Mouse (Mus musculus) right cerebral cortex, postnatal 36 days (tissue): ENCODE measurements around the gene Gm10318.

Experiments
- DNase-seq, 2 experiments: peaks; one replicate each; pipeline ENCODE4 v3.0.0; 2022; ENCODE audit warnings: low spot score in 2 of 2, mixed read lengths in 1 of 2

Gene Gm10318

GRCm38 (mm10) chr10:77852559-77852958 is at the start of gene Gm10318:
TSS of gene Gm10318 (plus strand) at chr10:77852859.
- no peak for DNase-seq

GRCm38 (mm10) chr10:77804095-77804494 is 48.6 kb upstream of the Gm10318 start:
- no peak for DNase-seq

GRCm38 (mm10) chr10:77811743-77812142 is 40.9 kb upstream of the Gm10318 start, which contains the start of gene Gm9507:
TSS of gene Gm9507 (minus strand) at chr10:77811843.
- DNase-seq = no peak

GRCm38 (mm10) chr10:77814382-77814781 is 38.3 kb upstream of the Gm10318 start, which contains the start of gene Gm2696:
TSS of gene Gm2696 (plus strand) at chr10:77814682.
- no peak for DNase-seq

GRCm38 (mm10) chr10:77815514-77815913 is 37.1 kb upstream of the Gm10318 start:
- no peak for DNase-seq

GRCm38 (mm10) chr10:77818523-77818922 is 34.1 kb upstream of the Gm10318 start:
- no peak for DNase-seq

- no peak for DNase-seq
Measured at GRCm38 (mm10) chr10:77819203-77819602, 33.5 kb upstream of the Gm10318 start.

GRCm38 (mm10) chr10:77826951-77827350 is 25.7 kb upstream of the Gm10318 start, which contains the start of gene Krtap10-4:
TSS of gene Krtap10-4 (minus strand) at chr10:77827095.
- DNase-seq = no peak

GRCm38 (mm10) chr10:77835647-77836046 is 17.0 kb upstream of the Gm10318 start, which contains the start of gene Krtap10-10:
TSS of gene Krtap10-10 (plus strand) at chr10:77835947.
- peak; percentile 9 to 13 for DNase-seq

- no peak for DNase-seq
Measured at GRCm38 (mm10) chr10:77839006-77839405, 13.7 kb upstream of the Gm10318 start.

GRCm38 (mm10) chr10:77846503-77846902 is 6.2 kb upstream of the Gm10318 start, which contains the start of gene Gm36176:
TSS of gene Gm36176 (plus strand) at chr10:77846803.
- no peak for DNase-seq

GRCm38 (mm10) chr10:77846961-77847360 is 5.7 kb upstream of the Gm10318 start:
- no peak for DNase-seq

- no peak for DNase-seq
Measured at GRCm38 (mm10) chr10:77847538-77847937, 5.1 kb upstream of the Gm10318 start.

- no peak for DNase-seq
Measured at GRCm38 (mm10) chr10:77861675-77862074, 9.0 kb downstream of the Gm10318 start, which contains the start of gene Gm3285. TSS of gene Gm3285 (plus strand) at chr10:77861975.

GRCm38 (mm10) chr10:77864067-77864761 is 11.6 kb downstream of the Gm10318 start:
- no peak for DNase-seq

GRCm38 (mm10) chr10:77864762-77865143 is 12.1 kb downstream of the Gm10318 start:
- no peak for DNase-seq

GRCm38 (mm10) chr10:77867546-77867945 is 14.9 kb downstream of the Gm10318 start:
- DNase-seq = no peak

GRCm38 (mm10) chr10:77869651-77870050 is 17.0 kb downstream of the Gm10318 start:
- no peak for DNase-seq

- no peak for DNase-seq
Measured at GRCm38 (mm10) chr10:77878985-77879384, 26.3 kb downstream of the Gm10318 start.

- DNase-seq = no peak
Measured at GRCm38 (mm10) chr10:77880305-77880704, 27.6 kb downstream of the Gm10318 start.

GRCm38 (mm10) chr10:77882553-77882952 is 29.9 kb downstream of the Gm10318 start:
- no peak for DNase-seq

GRCm38 (mm10) chr10:77886007-77886747 is 33.5 kb downstream of the Gm10318 start:
- DNase-seq = no peak
